Mouse (Mus musculus) urinary bladder, postnatal 0 days (tissue): ENCODE data around the gene Mtif2. TPM values are rescaled to one million over a fixed set of nuclear protein-coding genes. Genes with fewer than 3 reads are reported as not detected.

Experiments used
- polyA plus RNA-seq: library from polyadenylated mRNA; unstranded; fragments of >200 nt; fragmentation: Nextera tagmentation; extraction: Ambion mirVana; gene quantifications from 2 replicates; pipeline ENCODE4 v1.2.1, GENCODE M21; 2015

Mtif2 gene
- 27.0 and 28.7 TPM in 2 replicates for polyA plus RNA-seq

GRCm38 (mm10) chr11:29525988-29526794 lies at the start of gene Mtif2:
TSS of gene Mtif2 (plus strand) at chr11:29526408.

DNA sequence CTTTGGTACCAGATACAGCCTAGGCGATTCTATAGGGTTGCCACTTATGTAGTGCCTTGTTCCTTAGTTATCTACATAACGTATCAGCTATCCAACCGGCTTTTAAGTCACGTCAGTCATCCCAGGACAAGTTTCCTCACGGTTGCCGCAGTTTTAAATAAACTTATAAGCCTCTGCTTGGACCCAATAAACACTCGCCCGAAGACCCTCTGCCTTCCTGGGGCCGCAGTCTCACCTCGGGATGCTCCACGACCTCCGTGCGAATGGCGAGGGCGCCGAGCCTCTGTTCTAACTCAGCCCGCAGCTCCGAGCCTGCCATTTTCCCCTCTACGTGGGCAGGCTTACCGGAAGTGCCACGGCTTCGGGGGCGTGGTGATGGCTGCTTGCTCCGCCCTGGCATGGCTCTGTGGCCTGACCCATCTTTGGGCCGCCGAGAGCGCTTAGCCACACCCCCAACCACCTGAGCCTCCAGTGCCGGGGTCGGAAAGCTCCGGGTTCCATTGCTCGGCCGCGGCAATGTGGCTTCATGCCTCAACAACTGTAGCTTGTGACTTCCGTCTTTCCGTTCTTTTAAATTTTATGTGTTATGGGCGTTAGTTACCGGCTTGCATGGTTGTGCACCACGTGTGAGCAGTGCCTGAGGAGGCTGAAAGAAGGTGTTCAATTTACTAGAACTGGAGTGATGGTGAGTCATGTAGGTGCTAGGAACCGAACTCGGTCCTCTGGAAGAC lies 11.4 kb upstream of the Mtif2 start, which contains the start of gene Prorsd1:
TSS of gene Prorsd1 (minus strand) at position 352 of the 731 bp plus-strand sequence.

DNA sequence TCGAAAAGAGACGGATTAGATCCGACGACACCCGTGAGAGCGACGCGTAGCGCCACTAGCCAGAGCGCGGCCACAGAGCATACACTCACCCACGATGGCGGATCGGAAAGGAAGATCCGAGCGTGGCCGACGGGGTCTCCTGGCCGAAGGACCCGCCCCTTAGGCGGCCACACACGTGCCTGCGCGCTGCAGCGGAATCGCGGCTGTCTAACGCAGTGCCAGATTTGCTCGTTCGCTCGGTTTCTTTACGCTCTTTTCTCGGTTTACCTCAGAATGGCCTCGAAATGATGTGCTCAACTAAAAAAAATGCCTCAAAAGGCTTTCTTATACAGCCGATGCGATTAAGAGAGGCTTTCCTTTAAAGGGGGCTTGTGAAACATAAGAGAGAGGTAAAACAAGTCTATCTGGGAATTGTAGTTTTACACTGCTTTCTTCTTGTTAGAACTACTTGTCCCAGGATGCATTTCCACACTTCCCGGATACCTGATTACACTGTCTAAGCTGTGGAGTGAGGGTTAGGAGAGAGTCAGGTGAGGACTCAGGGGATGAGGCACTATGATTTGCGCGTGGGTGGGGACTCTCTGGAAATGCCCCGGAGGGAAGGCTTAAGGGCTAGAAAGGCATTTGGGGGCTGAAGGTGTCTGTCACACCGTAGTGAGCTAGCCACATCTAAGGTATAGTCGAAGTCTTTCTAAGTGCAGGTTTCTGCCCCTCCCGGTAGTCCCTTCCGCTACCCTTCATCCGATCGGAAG lies 21.7 kb downstream of the Mtif2 start, which contains the start of the genes Clhc1 and Rps27a:
TSS of gene Clhc1 (plus strand) at position 199 of the 752 bp plus-strand sequence.
TSS of gene Rps27a (minus strand) at position 358 of the 752 bp plus-strand sequence.

Other genes starting within 250 kb of the Mtif2 start
- 15.1 and 20.0 TPM in 2 replicates for gene Ccdc88a, start 152.8 kb upstream of the Mtif2 start, polyA plus RNA-seq
- gene Prorsd1, start 11.4 kb upstream of the Mtif2 start, polyA plus RNA-seq = 49.7 and 50.7 TPM in 2 replicates
- 0.10 and 0.14 TPM in 2 replicates for gene Clhc1, start 21.5 kb downstream of the Mtif2 start, polyA plus RNA-seq
- 840 and 851 TPM in 2 replicates for gene Rps27a, start 21.7 kb downstream of the Mtif2 start, polyA plus RNA-seq
- 72.3 and 73.9 TPM in 2 replicates for gene Rtn4, start 166.5 kb downstream of the Mtif2 start, polyA plus RNA-seq